ENCODE assay signal across 10 mouse cellular contexts in genomic region chr14:15372985-15373384, GRCm38 (mm10).
DNase-seq lines count a peak whose midpoint lies in the region; ATAC-seq and TF ChIP-seq lines count a peak whose summit lies in the region.
"Had no signal": no experiment of that assay in that cellular context is flagged by ENCODE, and none has a peak within 500 bp of the region (broad histone marks: within the 10 kb centered on the region; RNA-seq: fewer than 3 reads in every experiment).

No protein-coding gene starts in this region.

- no peak for TF ChIP-seq CTCF in lung, postnatal 0 days (IDR thresholded peaks at IDR 0.05)

- no peak overlapping the region for H3K4me2 ChIP-seq in lung, postnatal 0 days (replicated peaks; ENCODE audit: low read depth, low read length)
- no peak overlapping the region for H3K4me2 ChIP-seq in intestine, embryonic 15.5 days (replicated peaks)
- H3K4me2 ChIP-seq: embryonic facial prominence, embryonic 12.5 days; liver, embryonic 11.5 days had no signal

- DNase-seq in lung, postnatal 10 days = peak; percentile 20
- no peak for DNase-seq in lung, postnatal 0 days (ENCODE audit: low spot score)
- peak; percentile 26 to 53 for DNase-seq in frontal cortex, postnatal 10 days (ENCODE audit: low spot score in 2 of 2)
- DNase-seq in layer of hippocampus, adult 8-10 months (ENCODE audit: low spot score in 2 of 2) = peak; percentile 35 to 38
- DNase-seq in midbrain, embryonic 10.5 days (ENCODE audit: low spot score) = no peak
- DNase-seq: kidney, postnatal 4 days had no signal

- no peaks in the 10 kb centered on the region for H3K36me3 ChIP-seq in lung, postnatal 0 days (ENCODE audit: insufficient read depth, low read length)
- no peaks in the 10 kb centered on the region for H3K36me3 ChIP-seq in midbrain, embryonic 10.5 days
- no peaks in the 10 kb centered on the region for H3K36me3 ChIP-seq in intestine, embryonic 15.5 days
- H3K36me3 ChIP-seq: embryonic facial prominence, embryonic 12.5 days had no signal

- 7% methylated on average over 1 of the region's 1 CpGs for WGBS in lung, postnatal 0 days
- 88% methylated on average over 1 of the region's 1 CpGs for WGBS in midbrain, embryonic 10.5 days
- 59% methylated on average over 1 of the region's 1 CpGs for WGBS in intestine, embryonic 15.5 days

- ATAC-seq in lung, postnatal 0 days = no peak
- ATAC-seq in inflammation-experienced regulatory T-cells, adult 6 months = no peak
- ATAC-seq in intestine, embryonic 15.5 days = no peak

- H3K9me3 ChIP-seq in lung, postnatal 0 days (ENCODE audit: low read length) = no peaks in the 10 kb centered on the region
- H3K9me3 ChIP-seq in midbrain, embryonic 10.5 days (replicated peaks) = no peaks in the 10 kb centered on the region
- H3K9me3 ChIP-seq in intestine, embryonic 15.5 days = no peaks in the 10 kb centered on the region
- H3K9me3 ChIP-seq: embryonic facial prominence, embryonic 12.5 days had no signal

- H3K4me3 ChIP-seq in lung, postnatal 0 days (ENCODE audit: low read depth, low read length) = no peak overlapping the region
- H3K4me3 ChIP-seq in midbrain, embryonic 10.5 days = no peak overlapping the region
- H3K4me3 ChIP-seq in intestine, embryonic 15.5 days (replicated peaks) = no peak overlapping the region
- H3K4me3 ChIP-seq: embryonic facial prominence, embryonic 12.5 days had no signal

- no peaks in the 10 kb centered on the region for H3K27me3 ChIP-seq in lung, postnatal 0 days (replicated peaks; ENCODE audit: insufficient read depth, low read length)
- H3K27me3 ChIP-seq in midbrain, embryonic 10.5 days (ENCODE audit: low read depth, poor library complexity, severe bottlenecking) = no peaks in the 10 kb centered on the region
- H3K27me3 ChIP-seq in intestine, embryonic 15.5 days (replicated peaks) = no peaks in the 10 kb centered on the region
- H3K27me3 ChIP-seq: embryonic facial prominence, embryonic 12.5 days had no signal

- no peak for TF ChIP-seq EP300 in lung, postnatal 0 days (IDR thresholded peaks at IDR 0.05)

- H3K27ac ChIP-seq in lung, postnatal 0 days (ENCODE audit: low read length) = no peak overlapping the region
- H3K27ac ChIP-seq in midbrain, embryonic 10.5 days (replicated peaks) = no peak overlapping the region
- no peak overlapping the region for H3K27ac ChIP-seq in intestine, embryonic 15.5 days
- H3K27ac ChIP-seq: embryonic facial prominence, embryonic 12.5 days had no signal

- H3K4me1 ChIP-seq in lung, postnatal 0 days (ENCODE audit: insufficient read depth, low read depth, low read length) = no peaks in the 10 kb centered on the region
- H3K4me1 ChIP-seq in midbrain, embryonic 10.5 days = peaks cover 4% of the 10 kb centered on the region; the same call in 1 of the 2 replicates
- no peaks in the 10 kb centered on the region for H3K4me1 ChIP-seq in intestine, embryonic 15.5 days (replicated peaks)
- H3K4me1 ChIP-seq: embryonic facial prominence, embryonic 12.5 days had no signal

- H3K9ac ChIP-seq in lung, postnatal 0 days (replicated peaks; ENCODE audit: low read depth) = no peak overlapping the region
- H3K9ac ChIP-seq in intestine, embryonic 15.5 days = no peak overlapping the region
- H3K9ac ChIP-seq: embryonic facial prominence, embryonic 12.5 days had no signal

Comparison
In these comparisons a context has a peak if more than half of its experiments do, and no peak if none do; other contexts are left out.
1. DNase-seq: peak in lung, postnatal 10 days (single experiment), frontal cortex, postnatal 10 days (2 of 2) and layer of hippocampus, adult 8-10 months (2 of 2); none in lung, postnatal 0 days (single experiment) and midbrain, embryonic 10.5 days (single experiment).